ENCODE assay signal across 15 mouse cellular contexts in the genomic region with DNA sequence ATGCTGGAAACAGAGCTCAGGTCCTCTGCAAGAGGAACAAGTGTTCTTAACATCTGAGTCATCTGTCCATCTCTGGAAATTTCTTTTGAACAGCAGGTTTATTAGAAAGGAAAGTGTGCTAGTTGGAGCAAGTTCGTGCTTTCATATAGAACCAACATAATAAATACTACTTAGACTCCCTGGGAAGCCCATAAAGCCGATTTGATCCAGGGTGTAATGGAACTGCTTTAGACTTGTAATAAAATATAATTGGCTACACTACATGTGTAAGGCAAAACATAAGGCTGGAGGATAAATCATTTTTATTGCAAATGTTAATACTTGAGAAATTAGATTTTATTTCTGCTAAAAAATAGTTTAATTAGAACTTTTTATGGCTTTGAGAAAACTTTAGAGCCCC.
"Had no signal": no experiment of that assay in that cellular context is flagged by ENCODE, and none has a peak within 500 bp of the region (broad histone marks: within the 10 kb centered on the region; RNA-seq: fewer than 3 reads in every experiment).

No protein-coding gene starts in this region.

- H3K27me3 ChIP-seq: neural tube, embryonic 15.5 days; stomach, embryonic 15.5 days had no signal

- H3K4me3 ChIP-seq: neural tube, embryonic 15.5 days; stomach, embryonic 15.5 days had no signal

- DNase-seq: retina, postnatal 1 day; right cerebral cortex, adult 18-20 months; right cerebral cortex, postnatal 14 days; right cerebral cortex, postnatal 25 days; right cerebral cortex, postnatal 4 days; spleen, adult 18-20 months; thymus, adult 18-20 months; thymus, adult 2 months; thymus, postnatal 14 days; thymus, postnatal 25 days; thymus, postnatal 36 days; thymus, postnatal 4 days had no signal

- H3K4me1 ChIP-seq: stomach, embryonic 15.5 days had no signal

- H3K27ac ChIP-seq: neural tube, embryonic 15.5 days; stomach, embryonic 15.5 days; stomach, postnatal 0 days had no signal

- H3K4me2 ChIP-seq: neural tube, embryonic 15.5 days; stomach, embryonic 15.5 days had no signal

- H3K9me3 ChIP-seq: neural tube, embryonic 15.5 days; stomach, embryonic 15.5 days had no signal

- H3K36me3 ChIP-seq: neural tube, embryonic 15.5 days; stomach, embryonic 15.5 days had no signal

- H3K9ac ChIP-seq: neural tube, embryonic 15.5 days; stomach, embryonic 15.5 days had no signal
